Mouse (Mus musculus) liver, adult 2 months (tissue): ENCODE measurements at regions not wholly inside any gene's neighbourhood (a gene's known extent, or its start where the extent isn't known, plus 50 kb on each side); places are given as distances from the start of the nearest gene placed in this dataset.

Source experiments
- CTCF ChIP-seq: fragments of 200-500 bp; IDR thresholded peaks from 2 replicates; pipeline ENCODE4 v1.5.1; 2011; ENCODE audit warnings: low read depth, low read length, control low read depth
- POLR2A ChIP-seq: fragments of 200-500 bp; IDR thresholded peaks from 2 replicates; pipeline ENCODE4 v1.6.1; 2011; ENCODE audit warnings: low read length, control low read depth; ENCODE audit not compliant: insufficient read depth; ENCODE audit errors: extremely low read depth

GRCm38 (mm10) chr5:64722211-64722610, 81.0 kb upstream of the Klf3 start:
- TF ChIP-seq CTCF (no peak), POLR2A (no peak)
